14 mouse cellular contexts compared by ENCODE assay signal in genomic region chr6:8469918-8470317, GRCm38 (mm10).
"Had no signal": no experiment of that assay in that cellular context is flagged by ENCODE, and none has a peak within 500 bp of the region (broad histone marks: within the 10 kb centered on the region; RNA-seq: fewer than 3 reads in every experiment).

No protein-coding gene starts in this region.

- H3K9me3 ChIP-seq: hindbrain, embryonic 15.5 days; limb, embryonic 15.5 days; megakaryocyte, embryonic 14.5 days; midbrain, embryonic 12.5 days; stomach, embryonic 15.5 days had no signal

- ATAC-seq: intestine, embryonic 16.5 days; midbrain, embryonic 16.5 days had no signal

- H3K27me3 ChIP-seq: hindbrain, embryonic 15.5 days; limb, embryonic 15.5 days; stomach, embryonic 15.5 days had no signal

- H3K4me1 ChIP-seq: hindbrain, embryonic 15.5 days; megakaryocyte, embryonic 14.5 days had no signal

- H3K4me3 ChIP-seq: hindbrain, embryonic 15.5 days; limb, embryonic 15.5 days; megakaryocyte, embryonic 14.5 days; midbrain, embryonic 12.5 days; stomach, embryonic 15.5 days had no signal

- H3K36me3 ChIP-seq: hindbrain, embryonic 15.5 days; limb, embryonic 15.5 days; midbrain, embryonic 12.5 days; stomach, embryonic 15.5 days had no signal

- DNase-seq: kidney, postnatal 14 days; layer of hippocampus, adult 9-11 months; layer of hippocampus, postnatal 36 days; right cerebral cortex, postnatal 14 days; thymus, postnatal 36 days had no signal

- H3K4me2 ChIP-seq: hindbrain, embryonic 15.5 days; limb, embryonic 15.5 days; midbrain, embryonic 12.5 days; stomach, embryonic 15.5 days had no signal

- H3K9ac ChIP-seq: hindbrain, embryonic 15.5 days; limb, embryonic 15.5 days; liver, embryonic 14.5 days; midbrain, embryonic 12.5 days; stomach, embryonic 15.5 days had no signal

- H3K27ac ChIP-seq: hindbrain, embryonic 15.5 days; limb, embryonic 15.5 days; liver, embryonic 14.5 days; macrophage; midbrain, embryonic 12.5 days; stomach, embryonic 15.5 days had no signal
